Mouse (Mus musculus): ENCODE measurements at regions not wholly inside any gene's neighbourhood (a gene's known extent, or its start where the extent isn't known, plus 50 kb on each side); places are given as distances from the start of the nearest gene placed in this dataset.
A peak's percentile ranks its signal among the peaks of the same experiment; 100 is the strongest.

GRCm38 (mm10) chr5:111863922-111864321 is 130.2 kb downstream of the Gm26897 start:
- Histone ChIP-seq H3K9ac (ENCODE audit: low read length) (no peak overlapping the region), H3K36me3 (ENCODE audit: control insufficient read depth, insufficient read depth, low read length) (no peaks in the 10 kb centered on the region), H3K9me3 (ENCODE audit: control insufficient read depth, low read length) (no peaks in the 10 kb centered on the region), H3K4me3 (ENCODE audit: low read depth, low read length) (no peak overlapping the region), H3K27me3 (ENCODE audit: control insufficient read depth, insufficient read depth, low read length) (no peaks in the 10 kb centered on the region), H3K4me2 (ENCODE audit: low read depth, severe bottlenecking) (no peak overlapping the region), H3K4me1 (ENCODE audit: control insufficient read depth, insufficient read depth, low read length) (no peaks in the 10 kb centered on the region; the same call in 1 of the 2 replicates), H3K27ac (replicated peaks; ENCODE audit: low read depth, low read length) (no peak overlapping the region)
- 72% methylated on average over 7 of the region's 7 CpGs for WGBS
- no peak for DNase-seq (ENCODE audit: low spot score)
- ATAC-seq (ENCODE audit: insufficient number of reproducible peaks, low FRiP score, low TSS enrichment, low read depth), result no peak

GRCm38 (mm10) chr5:111864606-111865005 is 130.9 kb downstream of the Gm26897 start:
- 63% methylated on average over 13 of the region's 13 CpGs for WGBS
- DNase-seq (ENCODE audit: low spot score) (no peak), ATAC-seq (ENCODE audit: insufficient number of reproducible peaks, low FRiP score, low TSS enrichment, low read depth) (no peak)
- Histone ChIP-seq H3K27me3 (ENCODE audit: control insufficient read depth, insufficient read depth, low read length) (no peaks in the 10 kb centered on the region), H3K4me2 (ENCODE audit: low read depth, severe bottlenecking) (no peak overlapping the region), H3K9me3 (ENCODE audit: control insufficient read depth, low read length) (no peaks in the 10 kb centered on the region), H3K9ac (ENCODE audit: low read length) (no peak overlapping the region), H3K27ac (replicated peaks; ENCODE audit: low read depth, low read length) (no peak overlapping the region), H3K4me1 (ENCODE audit: control insufficient read depth, insufficient read depth, low read length) (no peaks in the 10 kb centered on the region; the same call in 1 of the 2 replicates), H3K36me3 (ENCODE audit: control insufficient read depth, insufficient read depth, low read length) (no peaks in the 10 kb centered on the region), H3K4me3 (ENCODE audit: low read depth, low read length) (no peak overlapping the region)

GRCm38 (mm10) chr5:111869011-111869410 is 135.3 kb downstream of the Gm26897 start:
- Histone ChIP-seq H3K4me3 (ENCODE audit: low read depth, low read length) (no peak overlapping the region), H3K27ac (replicated peaks; ENCODE audit: low read depth, low read length) (no peak overlapping the region), H3K27me3 (ENCODE audit: control insufficient read depth, insufficient read depth, low read length) (no peaks in the 10 kb centered on the region), H3K4me1 (ENCODE audit: control insufficient read depth, insufficient read depth, low read length) (no peaks in the 10 kb centered on the region; the same call in 1 of the 2 replicates), H3K36me3 (ENCODE audit: control insufficient read depth, insufficient read depth, low read length) (no peaks in the 10 kb centered on the region), H3K9ac (ENCODE audit: low read length) (no peak overlapping the region), H3K9me3 (ENCODE audit: control insufficient read depth, low read length) (peaks cover 16% of the 10 kb centered on the region), H3K4me2 (ENCODE audit: low read depth, severe bottlenecking) (no peak overlapping the region)
- DNase-seq (ENCODE audit: low spot score), result no peak
- WGBS, result 36% methylated on average over 12 of the region's 12 CpGs
- no peak for ATAC-seq (ENCODE audit: insufficient number of reproducible peaks, low FRiP score, low TSS enrichment, low read depth)

GRCm38 (mm10) chr5:111877165-111877793 is 143.6 kb downstream of the Gm26897 start:
- Histone ChIP-seq H3K27me3 (ENCODE audit: control insufficient read depth, insufficient read depth, low read length) (no peaks in the 10 kb centered on the region), H3K4me1 (ENCODE audit: control insufficient read depth, insufficient read depth, low read length) (peaks cover 12% of the 10 kb centered on the region), H3K36me3 (ENCODE audit: control insufficient read depth, insufficient read depth, low read length) (no peaks in the 10 kb centered on the region), H3K4me2 (ENCODE audit: low read depth, severe bottlenecking) (peak overlapping the region; percentile 22; the same call in 1 of the 2 replicates), H3K9me3 (ENCODE audit: control insufficient read depth, low read length) (peaks cover 1% of the 10 kb centered on the region; the same call in 1 of the 2 replicates), H3K9ac (ENCODE audit: low read length) (peak overlapping the region; percentile 22; the same call in 1 of the 2 replicates), H3K27ac (replicated peaks; ENCODE audit: low read depth, low read length) (no peak overlapping the region), H3K4me3 (ENCODE audit: low read depth, low read length) (no peak overlapping the region)
- peak; percentile 55 for DNase-seq (ENCODE audit: low spot score)
- under 1% methylated on average over 8 of the region's 8 CpGs for WGBS
- ATAC-seq (ENCODE audit: insufficient number of reproducible peaks, low FRiP score, low TSS enrichment, low read depth), result no peak

- Histone ChIP-seq H3K36me3 (ENCODE audit: control insufficient read depth, insufficient read depth, low read length) (no peaks in the 10 kb centered on the region), H3K4me1 (ENCODE audit: control insufficient read depth, insufficient read depth, low read length) (peaks cover 12% of the 10 kb centered on the region), H3K4me3 (ENCODE audit: low read depth, low read length) (no peak overlapping the region), H3K27me3 (ENCODE audit: control insufficient read depth, insufficient read depth, low read length) (no peaks in the 10 kb centered on the region), H3K27ac (replicated peaks; ENCODE audit: low read depth, low read length) (no peak overlapping the region), H3K4me2 (ENCODE audit: low read depth, severe bottlenecking) (no peak overlapping the region), H3K9ac (ENCODE audit: low read length) (no peak overlapping the region), H3K9me3 (ENCODE audit: control insufficient read depth, low read length) (no peaks in the 10 kb centered on the region)
- ATAC-seq (ENCODE audit: insufficient number of reproducible peaks, low FRiP score, low TSS enrichment, low read depth) (no peak), DNase-seq (ENCODE audit: low spot score) (no peak)
Observed at GRCm38 (mm10) chr5:111879044-111879443, 145.3 kb downstream of the Gm26897 start.

GRCm38 (mm10) chr5:111880268-111880667 is 146.5 kb downstream of the Gm26897 start:
- DNase-seq (ENCODE audit: low spot score), result no peak
- H3K9ac ChIP-seq (ENCODE audit: low read length), result no peak overlapping the region
- no peak overlapping the region for H3K4me2 ChIP-seq (ENCODE audit: low read depth, severe bottlenecking)
- no peak for ATAC-seq (ENCODE audit: insufficient number of reproducible peaks, low FRiP score, low TSS enrichment, low read depth)
- H3K9me3 ChIP-seq (ENCODE audit: control insufficient read depth, low read length), result no peaks in the 10 kb centered on the region
- WGBS, result 82% methylated on average over 2 of the region's 2 CpGs
- peaks cover 12% of the 10 kb centered on the region for H3K4me1 ChIP-seq (ENCODE audit: control insufficient read depth, insufficient read depth, low read length)
- H3K4me3 ChIP-seq (ENCODE audit: low read depth, low read length), result no peak overlapping the region
- no peaks in the 10 kb centered on the region; the same call in 1 of the 2 replicates for H3K27me3 ChIP-seq (ENCODE audit: control insufficient read depth, insufficient read depth, low read length)
- H3K27ac ChIP-seq (replicated peaks; ENCODE audit: low read depth, low read length), result no peak overlapping the region
- H3K36me3 ChIP-seq (ENCODE audit: control insufficient read depth, insufficient read depth, low read length), result no peaks in the 10 kb centered on the region

GRCm38 (mm10) chr5:111881517-111881916 is 147.8 kb downstream of the Gm26897 start:
- Histone ChIP-seq H3K4me2 (ENCODE audit: low read depth, severe bottlenecking) (no peak overlapping the region), H3K4me3 (ENCODE audit: low read depth, low read length) (no peak overlapping the region), H3K36me3 (ENCODE audit: control insufficient read depth, insufficient read depth, low read length) (no peaks in the 10 kb centered on the region), H3K9me3 (ENCODE audit: control insufficient read depth, low read length) (no peaks in the 10 kb centered on the region), H3K4me1 (ENCODE audit: control insufficient read depth, insufficient read depth, low read length) (peaks cover 12% of the 10 kb centered on the region), H3K27ac (replicated peaks; ENCODE audit: low read depth, low read length) (no peak overlapping the region), H3K27me3 (ENCODE audit: control insufficient read depth, insufficient read depth, low read length) (no peaks in the 10 kb centered on the region; the same call in 1 of the 2 replicates), H3K9ac (ENCODE audit: low read length) (no peak overlapping the region)
- WGBS, result 49% methylated on average over 5 of the region's 5 CpGs
- DNase-seq (ENCODE audit: low spot score) (no peak), ATAC-seq (ENCODE audit: insufficient number of reproducible peaks, low FRiP score, low TSS enrichment, low read depth) (no peak)

- peaks cover 21% of the 10 kb centered on the region for H3K4me1 ChIP-seq (ENCODE audit: control insufficient read depth, insufficient read depth, low read length)
- WGBS, result 50% methylated on average over 4 of the region's 4 CpGs
- H3K9ac ChIP-seq (ENCODE audit: low read length), result no peak overlapping the region
- H3K4me3 ChIP-seq (ENCODE audit: low read depth, low read length), result no peak overlapping the region
- no peak for ATAC-seq (ENCODE audit: insufficient number of reproducible peaks, low FRiP score, low TSS enrichment, low read depth)
- no peak for DNase-seq (ENCODE audit: low spot score)
- H3K9me3 ChIP-seq (ENCODE audit: control insufficient read depth, low read length), result no peaks in the 10 kb centered on the region
- H3K4me2 ChIP-seq (ENCODE audit: low read depth, severe bottlenecking), result no peak overlapping the region
- H3K27ac ChIP-seq (replicated peaks; ENCODE audit: low read depth, low read length), result no peak overlapping the region
- no peaks in the 10 kb centered on the region for H3K36me3 ChIP-seq (ENCODE audit: control insufficient read depth, insufficient read depth, low read length)
- no peaks in the 10 kb centered on the region; the same call in 1 of the 2 replicates for H3K27me3 ChIP-seq (ENCODE audit: control insufficient read depth, insufficient read depth, low read length)
Observed at GRCm38 (mm10) chr5:111887281-111887680, 153.6 kb downstream of the Gm26897 start.

- DNase-seq (ENCODE audit: low spot score) (peak; percentile 77), ATAC-seq (ENCODE audit: insufficient number of reproducible peaks, low FRiP score, low TSS enrichment, low read depth) (peak; percentile 61)
- Histone ChIP-seq H3K27ac (replicated peaks; ENCODE audit: low read depth, low read length) (peak overlapping the region; percentile 80), H3K36me3 (ENCODE audit: control insufficient read depth, insufficient read depth, low read length) (no peaks in the 10 kb centered on the region), H3K27me3 (ENCODE audit: control insufficient read depth, insufficient read depth, low read length) (no peaks in the 10 kb centered on the region), H3K4me1 (ENCODE audit: control insufficient read depth, insufficient read depth, low read length) (peaks cover 37% of the 10 kb centered on the region), H3K9ac (ENCODE audit: low read length) (no peak overlapping the region), H3K9me3 (ENCODE audit: control insufficient read depth, low read length) (no peaks in the 10 kb centered on the region), H3K4me2 (ENCODE audit: low read depth, severe bottlenecking) (no peak overlapping the region), H3K4me3 (ENCODE audit: low read depth, low read length) (no peak overlapping the region)
- WGBS, result 19% methylated on average over 7 of the region's 7 CpGs
Observed at GRCm38 (mm10) chr5:111890800-111891199, 157.1 kb downstream of the Gm26897 start.
